Mouse (Mus musculus) R1 (cell line): ENCODE data around the gene Il17rb.

ENCODE experiments used
- DNase-seq: peaks from one replicate; pipeline ENCODE4 v3.0.0-alpha.2; 2018; ENCODE audit warnings: low read depth, low spot score

Gene Il17rb

GRCm38 (mm10) chr14:30016666-30017065, 8.0 kb upstream of the Il17rb start:
- no peak for DNase-seq

- no peak for DNase-seq
These were observed 6.3 kb upstream of the Il17rb start for GRCm38 (mm10) chr14:30015008-30015407.

- no peak for DNase-seq
These were observed 5.8 kb upstream of the Il17rb start for GRCm38 (mm10) chr14:30014487-30014886.

DNA sequence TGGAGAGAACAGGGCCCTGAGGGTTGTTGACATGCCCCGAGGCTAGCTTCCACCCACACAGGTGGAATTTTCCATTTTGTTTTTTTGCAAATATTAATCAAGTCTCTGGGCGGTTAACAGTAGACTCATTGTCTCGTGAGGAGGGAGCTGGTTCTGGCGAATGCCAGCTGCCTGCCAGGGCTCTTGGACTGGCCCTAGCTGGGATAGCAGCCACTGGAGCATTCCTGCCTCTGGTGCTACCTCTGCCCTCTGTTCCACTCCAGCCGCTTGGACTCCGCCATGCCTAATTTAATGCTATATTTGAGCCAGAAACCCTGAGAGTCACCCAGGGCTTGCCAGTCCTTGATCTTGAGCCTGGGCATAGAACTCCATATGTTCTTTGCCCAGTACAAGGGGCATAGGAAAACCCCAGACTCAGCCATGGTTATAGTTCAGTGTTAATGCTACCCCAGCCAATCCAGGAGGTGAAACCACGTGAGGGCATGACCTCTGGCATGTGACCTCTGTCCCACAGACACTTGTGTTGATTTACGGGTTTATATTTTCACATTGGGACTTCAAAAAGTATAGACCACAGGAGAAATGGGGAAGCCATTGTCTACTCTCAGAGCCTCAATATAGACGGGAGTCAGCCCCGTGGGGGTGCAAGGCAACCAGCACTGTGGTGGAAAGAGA, 3.3 kb upstream of the Il17rb start:
- DNase-seq, result no peak

DNA sequence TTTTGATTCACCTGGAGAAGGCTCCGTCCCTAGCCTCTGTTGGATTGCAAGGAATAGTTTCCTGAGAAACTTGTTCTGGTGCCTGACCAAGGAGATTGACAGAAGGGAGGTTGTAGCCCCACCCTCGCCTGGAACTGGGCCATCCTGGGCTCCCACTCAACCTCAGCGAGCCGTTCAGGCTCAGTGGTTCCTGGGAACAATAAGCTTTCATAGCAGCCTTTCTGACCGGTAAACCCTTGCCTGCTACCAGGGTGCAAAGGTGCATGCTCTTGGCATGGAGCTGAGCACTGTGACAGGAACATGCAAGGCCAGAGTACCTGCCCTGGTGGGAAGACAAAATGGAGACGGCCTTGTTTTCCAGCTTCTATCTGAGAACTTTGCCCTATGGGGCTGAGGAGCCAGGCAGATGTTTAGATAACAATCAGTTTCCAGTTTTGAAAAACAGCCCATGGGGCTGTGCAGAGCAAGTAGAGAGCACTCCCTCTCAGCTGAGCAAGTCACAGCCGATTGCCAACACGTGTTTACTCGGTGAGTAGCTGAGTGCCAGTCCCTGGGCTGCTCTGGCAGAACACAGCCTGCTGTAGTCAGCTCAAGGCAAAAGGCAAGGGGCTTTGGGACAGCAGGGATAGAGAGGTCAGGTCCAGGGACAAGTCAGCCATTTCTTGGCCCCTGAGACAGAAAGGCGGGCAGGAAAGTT, 1.3 kb upstream of the Il17rb start:
- DNase-seq, result no peak

- DNase-seq, result no peak
These were observed 9.3 kb downstream of the Il17rb start for GRCm38 (mm10) chr14:29999475-29999811.

GRCm38 (mm10) chr14:29998747-29999474, 9.8 kb downstream of the Il17rb start:
- DNase-seq, result peak; percentile 21

DNA sequence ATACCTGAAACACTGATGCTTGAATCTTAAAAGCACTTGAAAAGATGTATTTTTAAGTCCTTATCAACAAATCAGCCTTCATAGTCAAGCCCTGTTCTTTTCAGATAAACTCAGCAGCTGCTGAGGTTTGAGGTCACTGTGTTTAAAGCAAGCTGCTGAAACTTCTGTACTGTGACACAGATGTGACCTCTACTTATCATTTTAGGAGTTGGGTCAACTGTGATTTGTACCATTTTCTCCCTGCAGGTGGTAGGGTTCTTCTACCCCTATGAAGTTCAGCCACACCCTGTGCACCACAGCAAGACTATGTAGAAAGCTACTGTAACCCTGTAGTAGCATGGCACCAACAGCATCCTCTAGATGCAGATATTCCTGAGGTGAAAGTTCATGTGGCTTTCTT, 11.4 kb downstream of the Il17rb start:
- no peak for DNase-seq

DNA sequence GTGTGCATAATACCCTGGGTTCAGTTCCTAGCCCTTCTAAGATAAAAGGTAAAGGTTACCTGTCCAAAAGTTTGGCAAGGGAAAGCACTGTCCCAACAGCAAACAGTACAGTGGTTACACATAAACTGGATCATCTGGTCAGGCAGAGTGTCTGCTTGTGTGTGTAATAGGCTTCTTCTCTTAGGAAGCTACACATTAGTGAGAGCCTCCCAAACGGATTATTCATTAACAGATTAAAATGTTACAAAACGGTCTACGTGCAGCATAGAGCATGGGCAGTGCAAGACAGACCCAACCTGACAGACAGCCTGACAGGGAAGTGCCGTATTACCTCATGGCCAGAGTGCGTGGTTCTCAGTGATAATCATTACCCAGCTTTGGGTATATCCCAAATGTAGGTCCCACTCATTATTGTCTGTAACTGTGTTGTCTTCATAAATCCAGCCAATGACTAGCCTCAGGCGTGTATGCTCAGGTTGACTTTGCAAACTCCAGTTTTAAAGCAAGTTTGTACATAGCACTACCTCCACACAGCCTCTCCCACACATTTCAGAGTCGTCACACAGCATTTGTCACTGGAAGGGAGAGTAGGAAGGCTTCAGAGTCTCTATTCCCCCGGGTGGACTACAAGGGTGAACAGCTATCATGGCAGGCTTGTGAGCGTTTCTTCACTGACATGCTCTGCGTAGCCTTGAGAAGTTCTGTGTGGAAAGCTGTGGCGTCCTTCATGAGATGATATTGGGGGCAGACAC, 12.5 kb downstream of the Il17rb start:
- DNase-seq, result no peak

DNA sequence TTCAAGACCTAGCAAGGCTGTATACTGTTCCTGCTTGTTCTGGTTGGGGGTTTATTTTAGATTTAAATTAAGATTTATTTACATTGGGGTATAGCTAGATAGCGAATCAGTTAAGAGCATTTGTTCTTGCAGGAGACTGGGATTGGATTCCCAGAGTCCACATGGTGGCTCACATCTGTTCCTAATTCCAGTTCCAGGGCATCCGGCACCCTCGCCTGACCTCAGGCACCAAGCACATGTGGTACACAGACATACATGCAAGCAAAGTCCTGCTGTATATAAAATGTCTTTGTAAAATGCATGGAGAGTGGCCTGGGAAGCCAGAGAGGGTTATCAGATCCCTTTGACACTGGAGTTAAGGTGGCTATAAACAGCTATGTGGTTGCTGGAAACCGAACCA, 13.7 kb downstream of the Il17rb start:
- no peak for DNase-seq

- DNase-seq, result no peak
These were observed 20.4 kb downstream of the Il17rb start for GRCm38 (mm10) chr14:29988337-29988736.

DNA sequence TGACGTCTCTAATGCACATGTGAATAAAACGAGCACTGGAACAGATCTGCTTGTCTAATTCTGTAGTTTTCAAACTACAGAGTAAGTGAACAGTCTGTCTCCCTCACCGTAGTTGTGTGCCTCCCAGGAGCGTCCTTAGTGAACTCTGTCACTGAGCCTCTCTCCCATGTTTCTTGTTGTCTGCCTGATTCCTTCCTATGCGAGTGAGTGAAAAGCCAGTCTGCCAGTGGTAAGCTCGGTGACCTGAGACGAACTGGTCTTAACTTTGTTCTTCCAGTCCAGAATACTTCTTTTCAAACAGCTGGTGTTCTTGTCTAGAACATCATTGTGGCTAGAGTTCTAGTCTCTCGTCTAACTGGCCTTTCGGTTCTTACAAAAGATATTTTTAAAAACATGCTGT, 21.0 kb downstream of the Il17rb start:
- no peak for DNase-seq

GRCm38 (mm10) chr14:29987276-29987675, 21.4 kb downstream of the Il17rb start:
- DNase-seq, result no peak

DNA sequence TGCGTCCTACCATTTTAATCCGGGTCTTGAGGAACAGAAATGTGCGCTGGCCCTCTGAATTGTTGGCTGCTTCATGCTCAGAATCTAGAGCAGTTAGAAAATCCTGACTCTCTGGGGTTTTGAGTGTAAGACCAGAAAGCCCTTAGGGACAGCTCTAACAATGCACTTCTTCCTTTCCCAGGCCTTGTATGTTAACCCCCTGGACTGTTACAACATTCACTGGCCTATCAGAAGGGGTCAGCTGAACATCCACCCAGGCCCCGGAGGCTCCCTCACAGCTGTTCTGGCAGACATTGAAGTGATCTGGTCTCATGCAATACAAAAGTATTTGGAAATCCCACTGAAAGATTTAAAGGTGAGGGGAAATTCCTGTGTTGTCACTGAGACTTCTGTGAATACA, 22.6 kb downstream of the Il17rb start:
- no peak for DNase-seq

GRCm38 (mm10) chr14:29980447-29981205, 28.1 kb downstream of the Il17rb start:
- DNase-seq, result peak; percentile 85

DNA sequence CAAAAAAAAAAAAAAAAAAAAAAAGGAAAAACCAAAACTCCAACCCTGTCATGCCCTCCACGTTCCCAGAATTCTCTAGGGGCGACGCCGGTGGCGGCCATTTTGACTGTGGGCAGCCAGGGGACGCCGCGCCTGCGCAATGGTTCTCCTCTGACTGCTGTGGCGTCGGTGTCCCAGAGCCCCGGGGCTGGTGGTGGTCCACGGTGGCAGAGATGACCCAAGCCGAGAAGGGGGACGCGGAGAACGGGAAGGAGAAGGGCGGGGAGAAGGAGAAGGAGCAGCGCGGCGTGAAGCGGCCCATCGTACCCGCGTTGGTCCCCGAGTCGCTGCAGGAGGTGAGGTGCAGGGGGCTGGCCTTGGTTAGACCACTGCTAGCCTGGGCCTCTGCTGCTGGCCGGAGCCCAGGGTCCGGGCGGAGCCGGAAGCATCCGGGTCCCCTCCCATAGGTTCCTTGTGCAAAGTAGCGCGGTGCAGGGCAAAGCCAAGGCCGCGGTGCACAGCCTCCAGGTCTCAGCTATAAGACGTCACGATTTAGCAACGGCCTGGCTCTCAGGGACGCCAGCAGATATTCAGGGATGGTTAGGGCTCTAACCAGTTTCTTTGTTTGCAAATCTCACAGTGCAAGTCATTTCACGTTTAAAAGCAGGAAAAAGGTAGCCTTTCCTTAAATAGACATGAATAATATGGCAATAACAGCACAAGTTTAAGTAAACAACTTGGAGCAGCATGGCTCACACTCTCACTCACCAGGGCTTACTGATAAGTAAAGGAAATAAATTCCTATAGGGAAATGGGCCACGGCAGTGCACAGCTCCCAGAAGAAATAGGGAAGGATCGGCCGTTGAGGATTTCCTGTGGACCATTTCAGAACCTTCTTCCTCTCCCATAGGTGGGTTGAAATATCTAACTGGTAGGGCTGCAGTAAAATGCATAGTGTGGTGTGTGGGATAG, 30.2 kb downstream of the Il17rb start, which contains the start of gene Actr8:
Gene Actr8, plus strand, starts transcription at position 84 of the 951 bp plus-strand sequence.
- peak; percentile 91 for DNase-seq

GRCm38 (mm10) chr14:29976927-29977326, 31.8 kb downstream of the Il17rb start:
- no peak for DNase-seq

- no peak for DNase-seq
These were observed 36.7 kb downstream of the Il17rb start for GRCm38 (mm10) chr14:29971993-29972392.

GRCm38 (mm10) chr14:29971446-29971845, 37.2 kb downstream of the Il17rb start:
- DNase-seq, result no peak
